Mouse (Mus musculus) c-Kit-positive CD71-positive TER-119-negative erythroid progenitor cells, embryonic 14.5 days (primary cell): ENCODE results near the gene Rex1bd.

Source experiments
- DNase-seq: peaks from one replicate; pipeline ENCODE4 v3.0.0-alpha.2; 2013; ENCODE audit warnings: low read depth

Gene Rex1bd

DNA sequence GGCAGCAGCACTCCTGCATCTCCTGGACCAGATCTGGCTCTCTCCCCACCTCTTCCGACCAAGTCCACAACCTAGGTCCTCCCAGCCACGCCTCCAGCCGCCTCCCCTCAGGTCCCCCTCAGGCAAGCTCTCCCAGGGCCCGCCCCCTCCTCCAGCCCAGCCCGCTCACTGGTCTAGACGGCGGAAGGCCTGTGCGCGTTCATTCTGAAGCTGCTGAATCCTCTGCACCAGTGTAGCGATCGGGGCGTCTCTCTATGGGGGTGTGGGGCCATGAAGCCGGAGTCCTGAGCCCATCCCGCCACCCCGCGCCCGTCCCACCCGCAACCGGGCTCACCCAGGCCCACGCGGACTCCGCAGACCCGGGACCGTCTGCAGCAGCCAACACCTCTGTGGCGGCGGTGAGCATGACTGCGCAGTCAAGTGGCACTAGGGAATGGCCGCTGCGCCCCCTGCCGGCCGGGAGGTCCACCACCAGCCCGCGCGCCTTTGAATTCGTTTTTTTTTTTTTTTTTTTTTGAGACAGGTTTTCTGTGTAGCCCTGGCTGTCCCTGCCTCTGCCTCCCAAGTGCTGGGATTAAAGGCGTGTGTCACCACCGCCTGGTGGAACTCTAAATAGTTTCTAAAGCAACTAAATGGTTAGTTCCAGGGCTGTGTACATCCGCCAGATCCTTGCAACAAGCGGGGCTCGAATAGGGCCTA, at the start of gene Rex1bd:
TSS of gene Rex1bd (minus strand) at position 425 of the 699 bp plus-strand sequence.
- DNase-seq, result peak; percentile 88

DNA sequence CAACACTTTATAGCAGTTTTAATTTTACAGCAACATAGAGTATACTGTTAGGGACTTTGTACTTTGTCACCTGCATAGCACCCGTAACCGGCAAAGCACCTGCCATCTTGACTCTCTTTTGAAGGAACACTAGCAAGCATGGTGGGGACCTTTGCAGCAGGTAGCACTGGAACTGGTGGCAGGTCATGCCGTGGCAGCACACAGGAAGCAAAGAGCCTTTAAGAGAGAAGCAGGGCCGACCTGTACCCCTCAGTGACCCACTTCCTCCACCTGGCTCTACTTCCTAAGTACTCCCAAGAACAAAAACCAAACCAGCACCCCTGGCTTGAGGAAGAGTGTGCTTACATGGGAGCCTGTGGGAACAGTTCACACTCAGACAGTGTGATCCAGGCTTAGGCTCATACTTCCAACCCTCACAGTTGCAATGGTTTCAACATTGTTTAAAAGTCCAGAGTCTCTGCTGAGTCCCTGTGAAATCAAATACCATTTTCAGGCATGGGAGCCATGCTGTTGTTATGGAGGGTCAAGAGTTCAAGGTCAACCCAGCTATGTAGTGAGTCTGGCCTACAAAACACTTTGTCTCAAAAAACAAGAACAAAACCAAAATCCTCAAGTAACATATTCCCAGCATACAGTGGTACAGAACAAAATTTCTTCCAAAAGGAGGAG, 48.7 kb upstream of the Rex1bd start:
- no peak for DNase-seq

DNA sequence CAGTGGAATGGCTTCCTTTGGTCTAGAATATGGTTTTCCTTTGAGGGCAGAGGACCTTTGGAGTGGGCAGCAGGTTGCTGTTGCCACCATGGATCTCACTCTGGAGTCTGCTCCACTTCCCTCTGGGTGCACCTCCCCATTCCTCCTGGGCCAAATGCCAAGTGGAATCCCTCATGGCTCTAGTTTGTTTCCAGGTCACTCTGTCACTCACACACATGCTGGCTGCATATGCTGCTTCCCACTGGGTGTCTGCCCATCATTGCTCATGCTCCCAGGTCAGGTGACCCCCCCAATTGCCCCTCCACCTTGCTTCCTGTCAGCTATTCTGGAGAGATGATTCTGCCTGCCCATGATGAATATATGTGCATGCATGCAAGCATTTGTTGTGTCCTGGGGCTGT, 47.2 kb upstream of the Rex1bd start:
- DNase-seq, result no peak

DNA sequence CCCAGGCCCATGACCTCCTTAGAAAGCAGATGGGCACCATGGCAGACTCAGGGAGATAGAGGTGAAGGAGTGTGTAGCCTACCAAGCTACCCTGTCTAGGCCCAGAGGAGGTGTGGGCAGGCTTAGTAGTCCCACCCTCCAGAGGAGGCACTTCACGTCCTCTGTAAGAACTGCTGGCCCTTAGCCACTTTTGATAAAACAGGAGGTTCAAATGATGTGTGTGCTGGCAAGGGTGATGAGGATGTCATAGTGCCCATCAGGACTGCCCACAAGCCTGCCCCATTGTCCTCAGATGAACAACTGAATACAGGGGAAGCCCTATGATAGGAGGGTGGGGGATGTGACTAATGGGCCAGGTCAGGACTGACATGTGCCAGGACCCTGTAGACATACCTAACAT, 46.3 kb upstream of the Rex1bd start:
- no peak for DNase-seq

DNA sequence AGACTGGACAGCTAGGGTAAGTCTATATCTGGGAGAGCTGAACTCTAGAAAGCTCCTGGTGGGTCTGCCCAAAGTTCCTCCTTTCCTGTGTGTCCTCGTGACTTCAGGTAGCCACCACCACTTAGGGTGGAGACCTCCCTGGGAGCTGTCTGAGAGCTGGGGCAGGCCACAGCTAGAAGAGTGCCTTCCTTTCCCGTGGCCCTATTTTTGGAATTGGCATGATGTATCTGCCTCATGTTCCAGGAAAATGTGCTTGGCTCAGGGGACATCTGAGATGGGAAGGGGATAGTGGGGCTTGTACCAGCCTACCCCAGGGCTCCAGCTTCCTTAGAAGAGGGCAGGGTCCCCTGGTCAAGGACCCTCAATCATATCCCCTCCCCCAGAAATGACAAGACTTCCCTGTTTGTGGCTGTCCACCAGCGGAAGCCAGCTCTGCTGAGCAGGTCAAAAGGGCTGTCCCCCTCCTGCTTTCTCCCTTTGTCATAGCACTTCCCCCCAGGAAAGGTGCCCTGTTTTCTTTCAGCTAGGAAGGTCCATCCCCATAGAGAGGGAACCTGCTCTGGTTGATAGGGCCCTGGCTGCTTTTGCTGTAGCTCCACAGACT, 45.1 kb upstream of the Rex1bd start:
- DNase-seq, result no peak

DNA sequence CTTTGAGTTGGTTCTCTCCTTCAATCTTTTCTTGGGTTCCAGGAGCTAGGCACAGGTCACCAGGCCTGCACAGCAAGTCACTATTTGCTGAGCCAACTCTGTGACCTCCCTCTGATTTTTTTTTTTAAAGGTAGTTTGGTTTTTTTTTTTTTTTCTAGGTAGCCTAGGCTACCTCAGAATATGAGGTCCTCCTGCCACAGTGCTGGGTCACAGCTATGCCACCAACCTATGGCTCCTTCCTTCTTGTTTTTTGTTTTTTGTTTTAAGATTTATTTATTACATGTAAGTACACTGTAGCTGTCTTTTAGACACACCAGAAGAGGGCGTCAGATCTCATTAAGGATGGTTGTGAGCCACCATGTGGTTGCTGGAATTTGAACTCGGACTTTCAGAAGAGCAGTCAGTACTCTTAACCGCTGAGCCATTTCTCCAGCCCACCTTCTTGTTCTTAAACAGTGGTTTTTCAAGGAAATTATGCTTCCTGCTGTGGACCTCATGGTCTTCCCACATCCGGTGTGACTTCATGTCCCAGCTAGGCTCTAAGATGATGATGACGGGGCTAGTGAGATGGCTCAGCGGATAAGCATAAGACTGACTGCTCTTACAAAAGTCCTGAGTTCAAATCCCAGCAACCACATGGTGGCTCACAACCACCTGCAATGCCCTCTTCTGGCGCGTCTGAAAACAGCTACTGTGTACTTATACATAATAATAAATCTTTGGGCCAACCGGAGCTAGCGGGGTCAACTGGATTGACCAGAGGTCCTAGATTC, 43.0 kb upstream of the Rex1bd start:
- no peak for DNase-seq

DNA sequence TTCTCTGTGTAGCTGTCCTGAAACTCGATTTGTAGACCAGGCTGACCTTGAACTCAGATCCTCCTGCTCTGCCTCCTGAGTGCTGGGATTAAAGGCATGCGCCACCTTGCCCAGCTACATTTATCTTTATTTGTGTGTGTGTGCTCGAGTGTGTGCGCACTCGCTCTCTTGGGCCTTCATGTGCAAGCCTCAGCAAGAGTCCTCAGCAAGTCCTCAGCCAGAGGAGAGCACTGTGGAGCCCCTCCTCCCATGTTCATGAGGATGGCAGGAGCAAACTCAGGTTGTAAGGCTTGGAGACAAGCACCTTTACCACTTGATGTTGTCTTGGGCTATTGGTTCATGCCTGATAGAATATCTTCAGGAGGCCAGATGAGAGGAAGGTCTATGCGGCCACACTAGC, 41.2 kb upstream of the Rex1bd start:
- no peak for DNase-seq

DNA sequence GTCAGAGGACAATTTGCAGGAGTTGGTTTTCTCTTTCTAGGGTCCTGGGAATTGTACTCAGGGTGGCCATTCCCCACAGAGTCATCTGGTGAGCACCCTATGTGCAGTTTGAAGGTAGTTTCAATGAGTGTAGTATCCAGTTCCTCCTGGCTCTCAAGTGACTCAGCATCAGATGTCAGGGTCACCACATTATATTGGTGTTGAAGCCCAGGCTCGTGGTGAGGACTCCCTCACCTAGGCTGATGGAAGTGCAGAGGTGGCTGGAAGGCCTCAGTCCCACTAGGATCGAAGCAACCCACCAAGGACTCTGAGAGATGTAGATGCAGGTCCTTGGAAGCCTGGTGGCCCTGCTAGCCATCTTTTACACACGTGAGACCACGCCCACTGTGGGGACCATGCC, 39.9 kb upstream of the Rex1bd start:
- DNase-seq, result no peak

DNA sequence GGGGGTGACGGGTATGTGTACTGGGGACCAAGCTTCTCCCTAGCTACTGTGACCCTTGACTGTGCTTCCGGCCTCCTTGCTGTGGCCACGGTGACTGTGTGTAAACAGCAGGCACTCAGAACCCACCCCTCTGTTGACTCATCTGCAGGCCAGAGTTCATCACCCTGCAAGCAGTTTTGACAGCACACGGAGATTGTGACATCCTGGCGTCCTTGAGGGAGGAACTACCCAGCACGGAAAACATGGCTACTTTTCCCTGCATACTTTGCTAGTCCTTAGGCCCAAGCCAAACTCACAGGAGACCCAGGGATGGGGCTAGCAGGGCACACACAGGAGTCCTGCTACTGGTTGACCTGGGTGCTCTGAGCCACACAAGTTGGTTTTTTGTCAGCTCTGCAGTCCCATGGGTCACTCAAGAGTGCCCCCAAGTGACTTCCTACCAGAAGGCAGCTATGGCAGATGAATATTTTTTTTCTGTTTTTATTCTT, 37.7 kb upstream of the Rex1bd start:
- DNase-seq, result no peak

DNA sequence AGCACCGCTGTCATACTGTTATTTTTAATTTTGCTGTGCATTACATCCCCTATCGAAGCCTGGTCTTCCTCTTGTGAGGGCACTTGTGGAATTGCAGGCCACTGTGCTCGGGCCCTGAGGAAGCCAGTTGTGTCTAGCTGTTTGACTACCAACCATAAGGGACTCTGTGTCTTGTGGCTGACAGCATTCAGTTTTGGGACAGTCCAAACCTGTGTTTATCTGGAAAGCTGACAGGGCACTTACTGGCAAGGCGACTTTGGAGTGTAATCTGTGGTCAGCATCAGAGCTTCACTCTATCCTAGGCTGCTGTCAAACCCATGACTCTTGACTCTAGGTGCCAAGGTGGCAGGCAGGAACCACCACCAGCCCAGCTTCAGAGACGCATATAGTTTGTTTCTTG, 34.5 kb upstream of the Rex1bd start:
- DNase-seq, result no peak

DNA sequence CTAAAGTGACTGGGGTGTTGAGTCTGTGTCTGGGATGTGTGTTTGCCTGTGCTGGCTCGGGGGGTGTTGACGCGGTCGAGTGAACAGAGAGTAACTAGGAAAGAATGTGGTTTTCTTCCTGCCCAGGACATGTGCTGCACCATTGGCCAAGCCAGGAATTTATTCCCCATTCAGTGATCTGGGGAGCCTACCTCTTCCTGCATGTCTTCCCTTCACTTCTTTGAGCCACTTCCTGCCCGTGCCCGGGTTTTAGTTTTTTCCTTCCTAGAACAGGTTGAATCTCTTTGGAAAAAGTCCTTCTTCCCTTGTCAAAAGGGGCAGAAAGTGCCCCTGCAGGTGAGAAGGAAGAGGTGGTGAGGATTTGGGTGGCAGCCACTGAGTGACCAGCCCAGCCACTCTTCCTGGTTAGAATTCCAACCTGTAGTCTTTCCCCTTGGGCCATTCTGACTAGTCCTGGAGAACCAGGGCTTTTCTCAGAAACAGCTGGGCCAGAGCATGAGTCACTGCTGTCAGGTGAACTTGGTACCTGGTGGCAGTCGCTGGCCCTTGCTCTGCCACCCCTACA, 34.0 kb upstream of the Rex1bd start:
- no peak for DNase-seq

DNA sequence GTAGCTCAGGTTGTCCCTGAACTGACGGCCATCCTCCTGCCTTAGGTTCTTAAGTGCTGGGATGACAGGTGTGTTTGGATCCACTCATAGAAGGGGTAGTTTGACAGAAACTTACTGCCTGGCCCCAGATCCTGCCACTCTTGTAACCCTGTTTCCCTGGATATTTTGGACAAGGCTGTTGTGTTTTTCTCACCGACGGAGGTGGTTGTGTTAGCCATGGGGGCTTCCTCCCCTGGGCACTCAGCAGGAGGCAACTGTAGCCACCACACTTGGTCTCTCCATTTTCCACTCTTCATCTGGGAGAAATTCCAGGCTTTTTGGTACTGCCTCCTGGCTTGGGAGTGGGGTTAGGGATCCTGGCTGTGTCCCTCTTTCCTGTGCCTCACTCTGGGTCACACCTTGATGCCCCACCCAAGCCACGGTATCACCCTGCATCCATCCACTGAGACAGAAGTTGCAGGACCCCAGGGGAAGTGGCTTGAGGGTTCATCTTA, 33.5 kb upstream of the Rex1bd start:
- no peak for DNase-seq

DNA sequence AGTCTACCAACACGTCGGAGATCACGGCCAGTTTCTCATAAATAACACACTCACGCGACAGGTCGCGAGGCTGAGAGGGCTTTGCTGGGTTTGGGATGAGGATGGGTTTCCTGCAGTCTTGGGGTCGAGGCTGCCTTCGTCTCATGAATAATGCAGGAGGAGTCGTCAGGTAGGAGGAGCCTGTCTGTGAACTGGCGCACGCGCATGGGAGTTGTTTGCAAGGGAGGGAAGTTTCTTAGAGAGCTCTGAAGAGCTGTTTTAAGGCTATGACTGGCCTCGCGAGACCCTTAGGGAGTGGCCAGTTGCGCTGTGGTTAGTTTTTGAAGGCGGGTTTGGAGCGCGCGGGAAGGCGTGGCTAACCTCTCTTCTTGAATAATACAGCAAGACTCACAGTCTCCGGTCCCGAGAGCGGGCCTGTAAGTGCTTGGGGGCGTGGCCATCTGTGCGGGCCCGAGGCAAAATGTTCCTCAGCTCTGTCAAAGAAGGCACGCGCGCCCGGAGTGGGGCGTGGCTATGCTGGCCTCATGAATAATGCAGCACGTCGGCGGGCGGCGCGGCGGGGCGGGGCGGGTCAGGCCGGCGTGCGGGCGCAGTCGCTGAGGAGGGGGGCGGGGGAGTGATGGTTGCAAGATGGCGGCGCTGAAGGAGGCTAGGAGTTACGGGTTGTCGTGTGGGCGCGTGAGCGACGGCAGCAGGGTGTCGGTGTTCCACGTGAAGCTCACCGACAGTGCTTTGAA, 32.7 kb upstream of the Rex1bd start, which contains the start of gene Ell:
TSS of gene Ell (plus strand) at position 381 of the 737 bp plus-strand sequence.
- peak; percentile 100 for DNase-seq

DNA sequence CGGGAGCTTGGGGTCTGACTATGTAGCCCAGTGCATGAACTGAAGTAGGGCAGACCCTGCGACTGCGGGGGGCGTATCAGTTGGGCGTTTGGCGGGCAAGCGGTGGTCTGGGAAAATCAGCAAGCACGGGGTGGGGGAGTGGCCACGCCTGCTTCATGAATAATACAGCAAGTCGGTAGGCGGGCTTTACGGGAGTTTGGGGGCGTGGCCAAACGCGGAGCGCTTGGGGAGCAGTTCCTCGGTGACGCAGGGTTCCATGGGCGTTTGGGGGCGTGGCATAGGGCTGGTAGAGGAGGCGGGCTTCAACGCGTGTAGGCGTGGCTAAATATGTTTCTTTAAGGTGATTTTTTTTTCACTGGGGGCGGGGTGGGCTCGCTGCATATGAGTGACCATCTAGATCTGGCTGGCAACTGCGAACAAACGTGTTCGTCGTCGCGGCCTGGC, 32.1 kb upstream of the Rex1bd start:
- peak; percentile 99 for DNase-seq

DNA sequence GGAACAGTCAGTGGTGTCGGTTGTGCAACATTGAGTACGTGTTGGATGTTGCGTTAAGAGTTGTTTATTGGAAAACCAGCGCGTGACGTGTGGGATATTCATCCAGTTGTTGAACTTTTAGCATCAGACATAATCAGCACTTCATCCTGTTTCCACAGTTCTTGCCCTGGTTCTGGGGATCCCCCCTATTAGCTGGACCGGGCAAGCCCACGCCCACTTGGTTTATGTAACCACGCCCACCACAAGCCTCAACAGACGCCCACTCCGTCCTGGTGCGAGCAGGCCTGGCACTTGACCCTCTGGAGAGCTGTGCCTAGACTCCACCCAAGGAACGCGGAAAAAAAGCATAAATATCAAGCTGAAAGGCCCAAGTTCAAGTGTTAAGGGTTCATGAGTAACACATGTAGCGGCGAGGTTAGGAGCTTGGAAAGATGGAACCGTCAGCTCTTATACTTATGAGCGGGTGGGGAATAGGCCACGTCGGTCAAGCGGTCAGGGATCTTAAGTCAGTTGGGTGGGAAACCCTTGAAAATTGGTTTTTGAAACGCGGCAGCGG, 31.6 kb upstream of the Rex1bd start:
- DNase-seq, result no peak

DNA sequence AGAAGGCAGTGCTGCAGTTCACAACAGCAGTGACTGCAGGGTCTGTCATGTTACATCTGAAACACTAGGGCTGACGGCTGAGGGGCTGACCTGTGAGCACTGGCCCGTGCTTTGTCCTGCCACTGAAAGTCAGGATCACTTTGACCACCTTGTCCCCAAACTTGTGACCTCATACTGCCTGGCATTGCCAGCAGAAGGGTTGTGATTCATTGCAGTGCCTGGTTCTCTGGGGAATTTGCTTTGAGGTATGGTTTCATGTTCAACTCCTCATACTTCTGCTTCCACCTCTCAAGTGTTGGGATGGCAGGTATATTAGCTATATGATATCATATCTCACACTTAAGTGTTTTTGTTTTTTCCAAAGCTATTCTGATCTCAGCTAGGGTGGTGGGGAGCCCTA, 29.1 kb upstream of the Rex1bd start:
- no peak for DNase-seq

DNA sequence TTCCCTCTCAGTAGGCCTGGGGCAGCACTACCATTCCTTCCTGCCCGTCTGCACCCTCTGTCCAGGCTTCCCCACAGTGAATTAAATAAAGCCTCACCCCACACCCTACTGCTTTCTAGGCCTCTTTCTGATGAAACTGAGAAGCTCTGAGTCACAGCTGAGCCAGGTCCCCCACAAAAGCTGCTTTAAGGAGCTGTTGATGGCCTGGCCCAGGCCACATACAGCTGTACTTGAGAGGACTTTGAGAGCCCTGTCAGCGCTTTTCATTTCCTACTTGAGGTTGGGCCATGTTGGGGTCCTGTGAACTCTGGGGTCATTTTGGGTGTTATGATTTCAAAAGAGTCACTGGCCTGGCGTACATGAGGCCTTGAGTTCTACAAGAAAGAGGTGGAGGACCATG, 28.7 kb upstream of the Rex1bd start:
- DNase-seq, result no peak

DNA sequence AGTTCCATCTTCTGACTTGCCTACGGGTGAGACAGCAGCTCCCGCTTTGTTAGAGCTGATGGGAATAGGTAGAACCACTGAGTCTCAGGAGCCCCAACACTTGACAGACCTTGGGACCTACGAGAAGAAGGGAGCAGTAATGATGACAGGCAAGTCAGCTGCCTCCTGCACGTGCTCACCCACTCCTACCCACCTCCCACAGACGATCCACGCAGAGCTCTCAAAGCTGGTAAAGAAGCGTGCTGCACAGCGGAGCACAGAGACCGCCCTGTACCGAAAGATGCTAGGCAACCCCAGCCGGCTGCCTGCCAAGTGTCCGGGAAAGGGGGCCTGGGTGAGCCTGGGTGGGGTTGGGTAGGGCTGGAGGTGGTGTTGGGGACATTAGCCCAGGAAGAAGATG, 27.7 kb upstream of the Rex1bd start:
- DNase-seq, result no peak

DNA sequence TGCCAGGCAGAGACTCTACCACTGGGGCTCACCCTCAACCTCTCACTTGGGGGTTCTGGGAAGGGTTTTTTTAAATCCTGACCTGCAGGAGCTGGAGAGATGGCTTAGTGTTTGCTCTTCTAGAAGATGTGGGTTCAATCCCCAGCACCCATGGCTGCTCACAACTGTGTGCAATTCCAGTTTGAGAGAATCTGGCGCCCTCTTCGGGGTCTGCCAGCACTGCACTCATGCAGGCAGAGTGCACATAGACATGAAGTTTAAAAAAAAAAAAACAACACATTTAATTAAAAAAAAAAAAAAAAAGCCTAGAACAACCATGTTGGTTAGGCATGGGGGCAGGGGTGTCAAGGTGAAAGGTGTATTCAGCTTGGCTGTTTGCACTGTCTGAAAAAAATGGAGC, 23.8 kb upstream of the Rex1bd start:
- DNase-seq, result no peak

DNA sequence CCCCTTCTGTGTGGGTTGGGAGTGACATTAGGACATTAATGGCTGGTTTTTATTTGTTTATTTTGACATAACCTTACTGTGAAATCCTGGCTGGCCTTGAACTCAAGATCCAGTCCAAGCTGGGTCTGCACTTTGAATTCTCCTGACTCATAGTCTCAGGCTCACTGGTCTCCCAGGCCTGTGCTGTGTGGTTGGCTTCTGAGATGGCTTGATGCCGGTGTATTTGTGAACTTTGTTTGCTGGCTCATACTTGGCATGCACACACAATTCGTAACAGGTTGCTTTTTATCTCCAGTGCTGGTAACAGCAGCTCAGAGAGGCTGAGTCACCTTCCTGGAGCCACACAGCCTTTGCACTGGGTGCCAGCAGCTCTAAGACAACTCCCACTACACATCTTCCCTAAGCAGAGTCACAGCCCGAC, 23.2 kb upstream of the Rex1bd start:
- DNase-seq, result no peak

DNA sequence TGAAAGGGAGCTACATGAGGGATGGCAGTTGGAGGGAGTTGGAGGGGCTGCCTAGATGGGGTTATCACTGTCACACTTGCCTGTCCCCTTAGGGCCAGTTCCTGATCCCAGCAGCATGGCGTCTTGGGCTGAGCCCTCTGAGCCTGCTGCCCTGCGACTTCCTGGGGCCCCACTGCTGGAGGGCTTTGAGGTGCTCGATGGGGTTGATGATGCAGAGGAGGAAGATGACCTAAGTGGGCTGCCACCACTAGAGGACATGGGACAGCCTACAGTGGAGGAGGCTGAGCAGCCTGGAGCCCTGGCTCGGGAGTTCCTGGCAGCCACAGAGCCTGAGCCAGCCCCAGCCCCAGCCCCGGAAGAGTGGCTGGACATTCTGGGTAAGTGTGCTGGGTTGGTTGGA, 22.7 kb upstream of the Rex1bd start:
- no peak for DNase-seq
